Mouse (Mus musculus) bone marrow, adult 2 months (tissue): ENCODE results near the gene Actb.
A peak's percentile ranks its signal among the peaks of the same experiment; 100 is the strongest.

Experiments
- CTCF ChIP-seq: fragments of 200-500 bp; IDR thresholded peaks from 2 replicates; pipeline ENCODE4 v1.5.1; 2011; ENCODE audit warnings: low read length, control low read depth; ENCODE audit not compliant: control insufficient read depth, insufficient read depth
- POLR2A ChIP-seq: fragments of 200-500 bp; IDR thresholded peaks from 2 replicates; pipeline ENCODE4 v1.6.1; 2011; ENCODE audit warnings: low read depth, mild to moderate bottlenecking, control low read depth, low read length, borderline replicate concordance; ENCODE audit not compliant: control insufficient read depth

DNA sequence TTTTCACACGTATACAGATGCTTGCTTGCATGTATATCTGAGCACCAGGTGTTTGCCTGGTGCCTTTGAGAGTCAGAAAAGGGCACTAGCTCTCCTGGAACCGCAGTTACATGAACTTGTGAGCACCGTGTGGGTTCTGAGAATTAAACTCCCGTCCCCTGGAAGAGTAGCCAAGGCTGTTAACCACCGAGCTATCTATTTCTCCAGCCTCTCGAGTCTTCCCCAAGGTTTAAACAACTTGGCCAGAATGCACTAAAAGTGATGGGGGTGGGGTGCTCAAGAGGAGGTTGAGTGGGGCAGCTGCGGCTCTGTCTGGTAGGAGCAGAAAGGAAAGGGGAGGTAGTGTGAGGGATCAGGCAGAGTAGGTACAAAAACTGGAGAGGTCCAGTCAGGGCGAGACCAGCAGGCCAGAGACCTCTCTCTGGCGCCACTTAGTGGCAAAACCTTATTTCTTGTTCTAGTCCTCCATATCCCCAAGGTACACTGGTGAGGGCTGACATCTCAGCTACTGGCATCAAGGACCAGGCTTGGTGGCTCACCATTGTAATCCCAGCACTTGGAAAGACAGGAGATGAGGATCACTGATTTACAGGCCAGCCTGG lies 25.6 kb upstream of the Actb start:
- TF ChIP-seq CTCF (peak; percentile 94), POLR2A (no peak)
